Mouse (Mus musculus): ENCODE data around the gene Ublcp1.

GRCm38 (mm10) chr11:44406457-44406856 lies 63.8 kb downstream of the Ublcp1 start:
- TF ChIP-seq CTCF (IDR thresholded peaks at IDR 0.05; ENCODE audit: low read depth) (no peak), EP300 (optimal IDR thresholded peaks at IDR 0.05) (no peak)
